Mouse (Mus musculus): ENCODE data around the gene Adgrv1. TPM values are rescaled to one million over a fixed set of nuclear protein-coding genes. Genes with fewer than 3 reads are reported as not detected.

Adgrv1 gene
- polyA plus RNA-seq, 1 experiment from 2014 or later, result 0.91 TPM

DNA sequence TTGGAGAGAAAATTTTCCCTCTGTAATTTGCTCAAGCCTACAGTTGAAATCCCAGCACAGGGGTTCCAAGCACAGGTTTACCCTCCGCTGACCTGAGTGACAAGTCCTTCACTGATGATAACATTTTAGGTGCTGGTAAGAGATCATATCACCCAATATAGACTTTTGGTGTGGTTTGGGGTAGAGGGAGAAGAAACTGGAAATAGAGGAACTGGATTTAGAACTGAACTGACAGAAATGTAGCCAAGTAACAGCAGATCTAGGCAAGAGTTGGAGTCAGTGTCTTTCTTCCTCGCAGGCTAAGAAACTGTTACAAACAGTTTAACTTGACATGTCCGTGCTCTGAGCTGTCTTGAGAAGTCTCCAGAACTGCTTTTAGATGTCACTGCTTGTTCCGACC is 581.5 kb downstream of the Adgrv1 start:
- ATAC-seq (replicated peaks; ENCODE audit: low FRiP score, low TSS enrichment, low read depth) (no peak), DNase-seq (ENCODE audit: low spot score) (no peak)
- Histone ChIP-seq H3K4me3 (ENCODE audit: low read depth, low read length) (no peak overlapping the region), H3K27ac (ENCODE audit: low read depth) (no peak overlapping the region), H3K4me2 (ENCODE audit: low read length) (no peak overlapping the region), H3K27me3 (replicated peaks; ENCODE audit: control insufficient read depth, insufficient read depth, low read length) (no peaks in the 10 kb centered on the region), H3K4me1 (replicated peaks; ENCODE audit: control insufficient read depth, insufficient read depth, low read length) (no peaks in the 10 kb centered on the region; the same call in 1 of the 2 replicates), H3K9ac (ENCODE audit: low read length) (no peak overlapping the region), H3K9me3 (ENCODE audit: control insufficient read depth, low read length) (no peaks in the 10 kb centered on the region), H3K36me3 (ENCODE audit: control insufficient read depth, insufficient read depth, low read length) (no peaks in the 10 kb centered on the region)
- WGBS, result 82% methylated on average over 4 of the region's 4 CpGs

DNA sequence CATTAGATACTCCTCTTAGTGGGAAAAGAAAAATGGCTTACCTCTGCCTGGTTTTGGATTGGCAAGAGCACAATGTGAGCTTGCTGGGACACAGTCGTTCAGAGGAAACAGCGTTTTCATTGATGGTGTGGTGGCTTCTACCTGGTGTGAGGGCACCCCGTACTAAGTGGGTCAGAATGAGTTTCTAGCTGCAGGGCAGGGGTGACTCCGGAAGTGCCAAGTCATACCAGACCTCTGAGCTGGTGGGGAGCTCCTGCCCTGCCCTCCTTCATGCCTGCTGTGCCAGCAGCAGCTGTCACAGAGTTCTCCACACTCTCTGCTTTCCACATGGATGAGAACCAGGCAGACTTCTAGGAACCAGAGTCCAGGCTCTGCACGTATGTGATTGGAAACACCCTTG is 582.0 kb downstream of the Adgrv1 start:
- no peak overlapping the region for H3K27ac ChIP-seq (ENCODE audit: low read depth)
- no peak for ATAC-seq (replicated peaks; ENCODE audit: low FRiP score, low TSS enrichment, low read depth)
- no peaks in the 10 kb centered on the region for H3K27me3 ChIP-seq (replicated peaks; ENCODE audit: control insufficient read depth, insufficient read depth, low read length)
- H3K9me3 ChIP-seq (ENCODE audit: control insufficient read depth, low read length), result no peaks in the 10 kb centered on the region
- no peaks in the 10 kb centered on the region; the same call in 1 of the 2 replicates for H3K4me1 ChIP-seq (replicated peaks; ENCODE audit: control insufficient read depth, insufficient read depth, low read length)
- no peak overlapping the region for H3K9ac ChIP-seq (ENCODE audit: low read length)
- no peaks in the 10 kb centered on the region for H3K36me3 ChIP-seq (ENCODE audit: control insufficient read depth, insufficient read depth, low read length)
- no peak for DNase-seq (ENCODE audit: low spot score)
- H3K4me2 ChIP-seq (ENCODE audit: low read length), result no peak overlapping the region
- 68% methylated on average over 5 of the region's 5 CpGs for WGBS
- no peak overlapping the region for H3K4me3 ChIP-seq (ENCODE audit: low read depth, low read length)

DNA sequence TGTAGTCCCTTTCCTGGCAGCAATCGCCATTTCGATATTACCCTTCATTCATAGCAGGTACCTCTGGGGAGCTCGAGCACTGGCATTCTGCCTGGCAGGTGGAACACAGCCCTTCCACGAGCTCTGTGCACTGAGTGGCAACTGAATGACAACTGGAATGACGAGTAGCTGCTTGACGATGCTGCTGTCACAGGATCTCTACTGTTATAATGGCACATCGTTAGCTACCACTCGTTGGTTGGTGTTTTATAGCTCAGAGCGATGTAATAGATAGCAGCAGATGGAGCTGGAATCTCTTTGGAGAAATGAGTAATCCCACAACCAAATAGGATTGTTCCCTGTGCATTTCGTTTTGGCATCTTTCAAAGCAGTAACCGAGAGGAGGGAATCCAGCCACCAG is 587.6 kb downstream of the Adgrv1 start:
- H3K9me3 ChIP-seq (ENCODE audit: control insufficient read depth, low read length), result no peaks in the 10 kb centered on the region
- no peaks in the 10 kb centered on the region for H3K27me3 ChIP-seq (replicated peaks; ENCODE audit: control insufficient read depth, insufficient read depth, low read length)
- no peak for DNase-seq (ENCODE audit: low spot score)
- no peak overlapping the region for H3K4me3 ChIP-seq (ENCODE audit: low read depth, low read length)
- ATAC-seq (replicated peaks; ENCODE audit: low FRiP score, low TSS enrichment, low read depth), result no peak
- no peaks in the 10 kb centered on the region; the same call in 1 of the 2 replicates for H3K4me1 ChIP-seq (replicated peaks; ENCODE audit: control insufficient read depth, insufficient read depth, low read length)
- no peak overlapping the region for H3K9ac ChIP-seq (ENCODE audit: low read length)
- H3K27ac ChIP-seq (ENCODE audit: low read depth), result no peak overlapping the region
- H3K4me2 ChIP-seq (ENCODE audit: low read length), result no peak overlapping the region
- no peaks in the 10 kb centered on the region for H3K36me3 ChIP-seq (ENCODE audit: control insufficient read depth, insufficient read depth, low read length)
- 81% methylated on average over 11 of the region's 11 CpGs for WGBS

Small RNA genes lying within 50 kb of the gene (microRNA-seq; reads per million reads assigned to microRNA genes)
- not detected for gene Gm25241

Other genes with a start within 250 kb of the Adgrv1 start
- gene Lysmd3, start 24.5 kb upstream of the Adgrv1 start, polyA plus RNA-seq (2014; fragmentation: Nextera tagmentation; extraction: Ambion mirVana), result 25.0 and 28.7 TPM in 2 replicates
- gene Polr3g, start 77.9 kb upstream of the Adgrv1 start, polyA plus RNA-seq (2014; fragmentation: Nextera tagmentation; extraction: Ambion mirVana), result 16.1 and 18.1 TPM in 2 replicates
- 7.3 and 9.4 TPM in 2 replicates for gene Mblac2, start 78.2 kb upstream of the Adgrv1 start, polyA plus RNA-seq (2014; fragmentation: Nextera tagmentation; extraction: Ambion mirVana)
- 213 and 224 TPM in 2 replicates for gene Cetn3, start 149.9 kb upstream of the Adgrv1 start, polyA plus RNA-seq (2014; fragmentation: Nextera tagmentation; extraction: Ambion mirVana)

Data from intestine, embryonic 14.5 days (tissue).